Mouse (Mus musculus) mouse trophoblast stem cell (cell line): ENCODE results near the gene Ing1.
"Not testable (repeated sequence)": the region's sequence is repeated elsewhere in the genome, so short reads cannot be mapped to it uniquely, and the experiment has no call there.

Source experiments
- in situ Hi-C, 2 experiments: fragments of 300-500 bp; cut with MseI, MboI; formaldehyde crosslinking; loops; 2 replicates in 1 of 2; 3 replicates in 1 of 2; pipeline ENCODE4 v1.15.1; 2025

Ing1 gene

GRCm38 (mm10) chr8:11550281-11550948 is 5.0 kb upstream of the Ing1 start, which contains the start of gene Cars2:
Gene Cars2, minus strand, starts transcription at chr8:11550783.
- in situ Hi-C loops = no loop called here

- in situ Hi-C loops = not testable (repeated sequence)
Observed at GRCm38 (mm10) chr8:11551497-11551896, 3.9 kb upstream of the Ing1 start.

DNA sequence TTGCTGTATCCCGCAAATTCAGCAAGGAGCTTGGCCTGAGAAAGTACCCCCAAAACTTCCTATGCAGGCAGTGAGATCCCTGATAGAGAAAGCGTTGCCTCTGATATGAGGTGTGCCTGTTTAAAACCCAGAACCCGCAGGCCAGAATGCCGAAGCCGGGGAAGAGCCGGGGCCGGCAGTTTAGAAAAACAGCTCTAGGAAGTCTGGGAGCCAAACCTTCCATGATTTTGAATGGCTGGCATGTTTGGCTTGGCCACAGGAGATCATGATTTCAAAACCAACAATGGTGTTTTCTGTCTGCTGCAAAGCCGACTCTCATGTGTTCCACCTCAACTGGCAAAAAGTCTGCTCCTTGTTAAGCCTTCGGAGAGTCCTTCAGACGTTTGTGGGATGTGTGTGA is 3.0 kb upstream of the Ing1 start:
- in situ Hi-C loops = no loop called here

DNA sequence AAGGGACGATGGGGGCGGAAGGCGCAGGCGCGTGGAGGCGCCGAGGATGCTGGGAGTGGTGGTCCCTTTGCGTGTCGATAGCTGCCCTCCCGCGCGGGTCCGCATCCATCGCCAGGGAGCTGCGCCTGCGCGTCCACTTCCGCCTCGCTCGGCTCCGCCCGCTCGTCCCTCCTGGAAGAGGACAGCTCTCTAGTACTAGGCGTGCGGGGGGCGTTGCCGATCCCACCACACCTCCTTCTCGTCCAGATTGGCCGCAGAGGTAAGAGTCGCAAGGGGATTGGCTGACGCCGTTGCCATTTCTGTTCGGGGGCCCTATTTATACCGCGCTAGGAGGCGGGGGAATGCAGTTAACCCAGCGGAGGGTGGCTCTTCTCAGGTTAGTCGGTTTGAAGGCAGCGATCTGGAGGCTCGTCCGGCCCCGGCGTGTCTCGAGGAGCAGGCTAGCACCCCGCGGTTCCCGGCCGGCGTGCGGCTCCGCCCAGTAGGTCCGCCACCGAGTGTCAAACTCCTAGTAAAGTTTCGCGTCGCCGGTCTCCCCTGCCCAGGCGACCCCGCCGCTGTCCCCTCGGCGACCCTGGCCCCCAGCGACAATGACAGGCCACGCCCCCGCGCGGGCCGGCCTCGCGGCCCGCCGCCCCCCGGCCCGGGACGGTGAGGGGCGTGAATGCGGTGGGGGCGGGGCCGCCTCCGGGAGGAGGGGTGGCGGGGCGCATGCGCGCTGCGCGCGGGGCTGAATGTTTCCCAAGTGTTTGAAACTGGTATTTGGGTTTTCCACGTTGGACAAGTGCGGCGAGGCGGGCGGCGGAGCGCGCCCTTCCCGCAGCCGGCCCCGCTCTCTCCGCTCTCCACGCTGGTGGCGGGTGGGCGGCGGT is 585 bp downstream of the Ing1 start:
- in situ Hi-C loops = no loop called here

DNA sequence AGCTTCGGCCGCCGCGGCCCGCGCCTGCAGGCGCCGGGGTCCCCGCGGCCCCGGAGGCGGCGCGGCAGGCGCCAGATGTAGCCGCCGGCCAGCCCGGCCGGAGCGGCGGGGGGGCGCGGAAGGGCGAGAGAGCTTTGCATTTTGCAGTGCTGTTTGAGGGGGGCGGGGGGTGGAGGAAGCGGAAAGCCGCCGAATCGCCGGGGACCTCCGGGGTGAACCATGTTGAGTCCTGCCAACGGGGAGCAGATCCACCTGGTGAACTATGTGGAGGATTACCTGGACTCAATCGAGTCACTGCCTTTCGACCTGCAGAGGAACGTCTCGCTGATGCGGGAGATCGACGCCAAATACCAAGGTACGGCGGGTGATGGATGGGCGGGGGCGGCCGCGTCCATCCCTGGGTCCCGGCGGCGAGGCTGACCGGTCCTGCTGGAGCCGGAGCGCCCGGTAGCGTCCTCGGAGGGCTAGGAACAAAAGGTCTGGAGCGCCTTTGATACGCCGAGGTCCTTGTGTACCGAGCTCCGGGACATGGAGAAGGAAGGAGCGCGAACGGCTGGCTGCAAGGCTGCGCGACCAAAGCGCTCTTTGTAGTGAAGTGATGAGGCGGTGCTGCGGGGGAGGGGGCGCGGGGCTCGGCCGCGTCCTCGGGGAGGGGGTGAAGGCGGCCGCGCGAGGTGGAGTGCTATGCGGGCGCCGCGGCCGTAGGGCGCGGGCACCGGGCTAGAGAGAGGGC is 1.5 kb downstream of the Ing1 start:
- in situ Hi-C loops = no loop called here

GRCm38 (mm10) chr8:11557424-11557767 is 2.0 kb downstream of the Ing1 start:
- in situ Hi-C loops = no loop called here

- in situ Hi-C loops = no loop called here
Observed at GRCm38 (mm10) chr8:11557768-11558629, 2.6 kb downstream of the Ing1 start.

GRCm38 (mm10) chr8:11559511-11559910 is 4.1 kb downstream of the Ing1 start:
- in situ Hi-C loops = no loop called here

DNA sequence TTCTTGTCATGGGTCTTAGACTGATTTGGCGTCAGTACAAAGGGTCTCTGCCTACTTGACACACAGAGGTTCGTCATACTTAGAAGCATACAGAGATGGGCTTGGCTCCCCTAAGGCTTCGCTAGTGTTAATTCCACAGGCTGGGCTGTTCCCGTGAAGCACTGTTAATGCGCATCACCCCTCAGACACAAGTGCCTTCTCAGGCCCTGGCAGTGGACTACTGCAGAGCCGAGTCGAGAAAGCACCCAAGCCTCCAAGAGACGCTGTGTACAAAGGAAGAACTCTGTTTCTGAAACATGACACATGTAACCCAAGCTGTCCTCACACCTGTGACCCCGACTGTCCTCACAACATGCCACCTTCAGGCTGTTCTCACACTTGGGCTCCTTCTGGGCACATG is 4.8 kb downstream of the Ing1 start:
- in situ Hi-C loops = no loop called here

- in situ Hi-C loops = no loop called here
Observed at GRCm38 (mm10) chr8:11564236-11564635, 8.9 kb downstream of the Ing1 start.

GRCm38 (mm10) chr8:11564721-11565120 is 9.3 kb downstream of the Ing1 start:
- in situ Hi-C loops = loop anchor here in 1 of 2 experiments (5.0 kb wide), 1 partner anchor 38 kb away; no protein-coding TSS in a partner anchor

DNA sequence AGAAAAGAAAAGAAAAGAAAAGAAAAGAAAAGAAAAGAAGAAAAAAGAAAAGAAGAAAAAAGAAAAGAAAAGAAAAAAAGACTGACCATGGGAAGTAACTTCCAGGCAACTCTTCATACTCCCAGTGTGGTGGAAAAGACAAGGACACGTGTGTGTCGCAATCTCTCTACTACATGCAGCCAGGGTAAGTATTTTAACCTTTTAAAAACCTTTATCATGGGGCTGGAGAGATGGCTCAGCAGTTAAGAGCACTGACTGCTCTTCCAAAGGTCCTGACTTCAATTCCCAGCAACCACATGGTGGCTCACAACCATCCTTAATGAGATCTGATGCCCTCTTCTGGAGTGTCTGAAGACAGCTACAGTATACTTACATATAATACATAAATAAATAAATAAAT is 12.8 kb downstream of the Ing1 start:
- in situ Hi-C loops = loop anchor here in 1 of 2 experiments (5.0 kb wide), 1 partner anchor 34 kb away; no protein-coding TSS in a partner anchor

- in situ Hi-C loops = loop anchor here in 1 of 2 experiments (5.0 kb wide), 1 partner anchor 33 kb away; no protein-coding TSS in a partner anchor
Observed at GRCm38 (mm10) chr8:11569260-11570097, 14.1 kb downstream of the Ing1 start.

GRCm38 (mm10) chr8:11570742-11571141 is 15.4 kb downstream of the Ing1 start:
- in situ Hi-C loops = no loop called here

DNA sequence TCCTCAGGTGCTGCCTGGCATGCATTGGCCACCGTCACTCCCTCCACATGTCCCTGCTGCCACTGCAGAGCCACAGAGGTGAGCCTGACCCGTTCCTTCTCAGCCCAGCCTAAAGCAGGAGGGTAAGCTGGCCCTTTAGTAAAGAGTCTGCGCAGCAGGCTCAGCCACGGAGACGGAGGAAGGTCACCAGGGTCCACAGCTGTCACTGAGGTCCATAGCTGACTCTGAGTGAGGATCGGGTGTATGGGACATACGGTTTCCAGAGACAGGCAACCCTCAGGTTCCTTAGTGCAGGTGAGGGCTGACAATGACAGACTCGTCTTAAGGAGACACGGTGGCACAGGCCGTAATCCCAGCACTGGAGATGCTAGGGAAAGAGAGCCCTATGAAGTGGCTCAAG is 16.6 kb downstream of the Ing1 start:
- in situ Hi-C loops = no loop called here

DNA sequence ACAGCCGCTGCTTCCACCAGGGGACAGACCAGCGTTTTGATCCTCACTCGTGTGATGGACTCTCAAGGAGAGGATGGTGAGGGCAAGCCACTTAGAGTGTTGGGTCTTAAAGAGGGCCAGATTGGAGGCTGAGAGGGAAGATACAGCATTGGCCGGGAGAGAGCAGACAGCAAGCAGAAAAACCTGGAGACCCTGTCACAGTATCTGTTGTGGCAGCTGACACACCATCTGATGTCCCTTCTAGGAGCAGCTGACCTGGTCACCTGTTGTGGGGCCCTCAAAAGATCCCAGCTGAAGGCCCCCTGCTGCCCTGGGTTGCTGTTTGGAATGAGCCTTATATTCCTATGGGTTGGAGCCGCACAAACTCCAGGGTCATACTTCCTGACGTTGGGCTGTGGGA is 17.1 kb downstream of the Ing1 start:
- in situ Hi-C loops = no loop called here

- in situ Hi-C loops = no loop called here
Observed at GRCm38 (mm10) chr8:11574911-11575603, 19.7 kb downstream of the Ing1 start.

DNA sequence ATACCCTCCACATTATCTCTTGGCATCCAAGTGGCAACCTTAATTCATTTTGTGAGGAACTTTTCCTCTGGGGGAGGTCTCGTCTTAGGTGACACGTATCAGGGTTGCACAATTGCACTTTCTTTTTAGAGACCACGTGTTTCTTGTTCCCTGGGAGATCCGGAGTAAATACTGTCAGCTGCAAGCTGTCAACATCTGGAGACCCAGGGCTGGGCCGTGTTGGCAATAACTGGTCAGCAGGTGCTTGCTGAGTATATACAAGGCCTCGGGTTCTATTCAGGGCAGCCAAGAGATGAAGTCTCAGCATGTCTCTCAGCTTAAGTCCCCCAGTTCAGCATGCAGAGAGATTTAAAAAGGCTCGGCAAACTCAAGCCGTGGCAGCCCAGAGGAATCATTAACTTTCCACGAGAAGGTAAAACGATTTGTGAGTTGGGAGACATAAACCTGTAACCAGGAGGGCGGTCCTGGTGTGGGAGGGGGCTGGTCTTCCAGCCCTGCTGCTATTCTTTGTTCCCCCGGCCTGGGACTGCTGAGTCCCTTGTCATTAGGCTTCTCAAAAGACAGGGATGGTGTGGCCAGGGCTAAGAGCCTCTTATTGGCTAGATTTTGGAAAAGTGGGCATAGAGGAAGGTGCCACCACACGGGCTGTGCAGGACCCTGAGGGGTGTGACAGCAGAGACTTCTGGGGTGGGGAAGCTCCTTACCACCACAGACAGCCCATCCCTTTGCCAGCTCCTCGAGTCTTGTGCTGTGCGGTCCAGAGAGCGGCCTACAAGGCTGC is 20.4 kb downstream of the Ing1 start:
- in situ Hi-C loops = no loop called here
